Mouse (Mus musculus) embryonic facial prominence, embryonic 15.5 days (tissue): ENCODE measurements at regions not wholly inside any gene's neighbourhood (a gene's known extent, or its start where the extent isn't known, plus 50 kb on each side); places are given as distances from the start of the nearest gene placed in this dataset.
"Not testable (repeated sequence)": the region's sequence is repeated elsewhere in the genome, so short reads cannot be mapped to it uniquely, and the experiment has no call there.

Experiments
- ATAC-seq: fragments of 200-750 bp; cut with Nextera tagmentation; 2 replicates; pipeline ENCODE4 v1.8.0; 2017; ENCODE audit warnings: low read depth, moderate TSS enrichment; ENCODE audit not compliant: insufficient number of reproducible peaks, low FRiP score, low TSS enrichment
- H3K27ac ChIP-seq: fragments of 300-500 bp; sonication (generic); replicated peaks from 2 replicates; pipeline ENCODE4 v1.5.1; 2015; ENCODE audit warnings: mild to moderate bottlenecking, inconsistent platforms
- H3K27me3 ChIP-seq: fragments of 300-500 bp; sonication (generic); 2 replicates; pipeline ENCODE4 v1.6.1; 2015; ENCODE audit warnings: inconsistent platforms
- H3K36me3 ChIP-seq: fragments of 300-500 bp; sonication (generic); 2 replicates; pipeline ENCODE4 v1.6.1; 2015; ENCODE audit warnings: mild to moderate bottlenecking, inconsistent platforms
- H3K4me1 ChIP-seq: fragments of 300-500 bp; sonication (generic); 2 replicates; pipeline ENCODE4 v1.6.1; 2015; ENCODE audit warnings: inconsistent platforms
- H3K4me2 ChIP-seq: fragments of 300-500 bp; sonication (generic); replicated peaks from 2 replicates; pipeline ENCODE4 v1.6.1; 2015; ENCODE audit warnings: mild to moderate bottlenecking, inconsistent platforms
- H3K4me3 ChIP-seq: fragments of 300-500 bp; sonication (generic); replicated peaks from 2 replicates; pipeline ENCODE4 v1.5.1; 2015; ENCODE audit warnings: mild to moderate bottlenecking, inconsistent platforms
- H3K9ac ChIP-seq: fragments of 300-500 bp; sonication (generic); 2 replicates; pipeline ENCODE4 v1.6.1; 2015; ENCODE audit warnings: inconsistent platforms
- H3K9me3 ChIP-seq: fragments of 300-500 bp; sonication (generic); replicated peaks from 2 replicates; pipeline ENCODE4 v1.6.1; 2016; ENCODE audit warnings: inconsistent platforms
- WGBS: fragments of 180-500 bp; shearing (Covaris S2); methylation state at CpG from one replicate; pipeline ENCODE4 v1.1.7; 2015; 5-methylcytosine and 5-hydroxymethylcytosine counted together

GRCm38 (mm10) chr11:111961846-111962245, 820.2 kb upstream of the Sox9 start:
- WGBS, result 45% methylated on average over 2 of the region's 2 CpGs
- H3K4me2 ChIP-seq, result no peak overlapping the region
- H3K27me3 ChIP-seq, result 0 out of 2 replicates have a peak, but pooled peaks cover 3% of the 10 kb centered on the region
- no peak for ATAC-seq
- no peaks in the 10 kb centered on the region for H3K36me3 ChIP-seq
- no peak overlapping the region for H3K27ac ChIP-seq
- no peak overlapping the region for H3K9ac ChIP-seq
- H3K4me3 ChIP-seq, result no peak overlapping the region
- H3K9me3 ChIP-seq, result no peaks in the 10 kb centered on the region
- 0 out of 2 replicates have a peak, but pooled peaks cover 5% of the 10 kb centered on the region for H3K4me1 ChIP-seq

- 70% methylated on average over 6 of the region's 6 CpGs for WGBS
- Histone ChIP-seq H3K27ac (no peak overlapping the region), H3K9ac (no peak overlapping the region), H3K27me3 (0 out of 2 replicates have a peak, but pooled peaks cover 3% of the 10 kb centered on the region), H3K4me3 (no peak overlapping the region), H3K4me1 (no peaks in the 10 kb centered on the region), H3K9me3 (no peaks in the 10 kb centered on the region), H3K4me2 (no peak overlapping the region), H3K36me3 (no peaks in the 10 kb centered on the region)
- ATAC-seq, result no peak
Measured at GRCm38 (mm10) chr11:111964066-111964465, 818.0 kb upstream of the Sox9 start.

- Histone ChIP-seq H3K4me3 (no peak overlapping the region), H3K9ac (no peak overlapping the region), H3K36me3 (no peaks in the 10 kb centered on the region), H3K27me3 (no peaks in the 10 kb centered on the region), H3K4me1 (no peaks in the 10 kb centered on the region), H3K9me3 (no peaks in the 10 kb centered on the region), H3K4me2 (no peak overlapping the region), H3K27ac (no peak overlapping the region)
- WGBS, result 84% methylated on average over 3 of the region's 3 CpGs
- ATAC-seq, result no peak
Measured at GRCm38 (mm10) chr11:111966401-111966800, 815.6 kb upstream of the Sox9 start.

- Histone ChIP-seq H3K4me2 (no peak overlapping the region), H3K4me1 (no peaks in the 10 kb centered on the region), H3K36me3 (no peaks in the 10 kb centered on the region), H3K9ac (no peak overlapping the region), H3K27ac (no peak overlapping the region), H3K9me3 (no peaks in the 10 kb centered on the region), H3K27me3 (no peaks in the 10 kb centered on the region), H3K4me3 (no peak overlapping the region)
- no peak for ATAC-seq
- WGBS, result 61% methylated on average over 4 of the region's 4 CpGs
Measured at GRCm38 (mm10) chr11:111971001-111971400, 811.0 kb upstream of the Sox9 start.

GRCm38 (mm10) chr11:111978667-111979066, 803.4 kb upstream of the Sox9 start:
- no peaks in the 10 kb centered on the region for H3K9me3 ChIP-seq
- H3K27me3 ChIP-seq, result no peaks in the 10 kb centered on the region
- H3K4me3 ChIP-seq, result no peak overlapping the region
- no peak overlapping the region for H3K27ac ChIP-seq
- H3K4me2 ChIP-seq, result no peak overlapping the region
- 72% methylated on average over 4 of the region's 4 CpGs for WGBS
- no peak for ATAC-seq
- no peak overlapping the region for H3K9ac ChIP-seq
- no peaks in the 10 kb centered on the region for H3K36me3 ChIP-seq
- no peaks in the 10 kb centered on the region for H3K4me1 ChIP-seq

- Histone ChIP-seq H3K4me1 (no peaks in the 10 kb centered on the region), H3K9me3 (no peaks in the 10 kb centered on the region), H3K27me3 (no peaks in the 10 kb centered on the region), H3K27ac (no peak overlapping the region), H3K4me2 (no peak overlapping the region), H3K9ac (no peak overlapping the region), H3K4me3 (no peak overlapping the region), H3K36me3 (no peaks in the 10 kb centered on the region)
- no peak for ATAC-seq
- WGBS, result 62% methylated on average over 4 of the region's 4 CpGs
Measured at GRCm38 (mm10) chr11:111996395-111996794, 785.6 kb upstream of the Sox9 start.

- H3K27me3 ChIP-seq, H3K4me2 ChIP-seq, H3K9ac ChIP-seq, H3K27ac ChIP-seq, H3K9me3 ChIP-seq, H3K4me3 ChIP-seq, H3K4me1 ChIP-seq, H3K36me3 ChIP-seq: not testable (repeated sequence)
- peak; percentile 80 for ATAC-seq
- 83% methylated on average over 1 of the region's 2 CpGs for WGBS
Measured at GRCm38 (mm10) chr11:112010848-112011247, 771.2 kb upstream of the Sox9 start.

- Histone ChIP-seq H3K36me3 (no peaks in the 10 kb centered on the region), H3K9me3 (no peaks in the 10 kb centered on the region), H3K4me2 (no peak overlapping the region), H3K4me1 (no peaks in the 10 kb centered on the region), H3K4me3 (no peak overlapping the region), H3K27ac (no peak overlapping the region), H3K9ac (no peak overlapping the region), H3K27me3 (no peaks in the 10 kb centered on the region)
- WGBS, result 75% methylated on average over 3 of the region's 3 CpGs
- ATAC-seq, result no peak
Measured at GRCm38 (mm10) chr11:112017906-112018305, 764.1 kb upstream of the Sox9 start.

- no peak overlapping the region for H3K9ac ChIP-seq
- no peaks in the 10 kb centered on the region for H3K27me3 ChIP-seq
- H3K9me3 ChIP-seq, result no peaks in the 10 kb centered on the region
- WGBS, result 74% methylated on average over 5 of the region's 5 CpGs
- no peak for ATAC-seq
- H3K4me2 ChIP-seq, result no peak overlapping the region
- no peaks in the 10 kb centered on the region for H3K4me1 ChIP-seq
- H3K27ac ChIP-seq, result no peak overlapping the region
- H3K4me3 ChIP-seq, result no peak overlapping the region
- H3K36me3 ChIP-seq, result no peaks in the 10 kb centered on the region
Measured at GRCm38 (mm10) chr11:112028031-112028430, 754.0 kb upstream of the Sox9 start.

GRCm38 (mm10) chr11:112038741-112039140, 743.3 kb upstream of the Sox9 start:
- no peak overlapping the region for H3K27ac ChIP-seq
- no peak overlapping the region for H3K9ac ChIP-seq
- no peak for ATAC-seq
- no peaks in the 10 kb centered on the region for H3K36me3 ChIP-seq
- no peaks in the 10 kb centered on the region for H3K27me3 ChIP-seq
- 95% methylated on average over 11 of the region's 11 CpGs for WGBS
- H3K4me3 ChIP-seq, result no peak overlapping the region
- no peaks in the 10 kb centered on the region for H3K9me3 ChIP-seq
- no peak overlapping the region for H3K4me2 ChIP-seq
- H3K4me1 ChIP-seq, result no peaks in the 10 kb centered on the region

GRCm38 (mm10) chr11:112044455-112044854, 737.6 kb upstream of the Sox9 start:
- Histone ChIP-seq H3K9ac (no peak overlapping the region), H3K4me1 (no peaks in the 10 kb centered on the region), H3K27me3 (no peaks in the 10 kb centered on the region), H3K36me3 (no peaks in the 10 kb centered on the region), H3K9me3 (no peaks in the 10 kb centered on the region), H3K27ac (no peak overlapping the region), H3K4me3 (no peak overlapping the region), H3K4me2 (no peak overlapping the region)
- no peak for ATAC-seq
- WGBS, result 44% methylated on average over 5 of the region's 5 CpGs

GRCm38 (mm10) chr11:112045353-112045752, 736.7 kb upstream of the Sox9 start:
- Histone ChIP-seq H3K9ac (no peak overlapping the region), H3K36me3 (no peaks in the 10 kb centered on the region), H3K9me3 (no peaks in the 10 kb centered on the region), H3K27ac (no peak overlapping the region), H3K27me3 (no peaks in the 10 kb centered on the region), H3K4me1 (no peaks in the 10 kb centered on the region), H3K4me2 (no peak overlapping the region), H3K4me3 (no peak overlapping the region)
- ATAC-seq, result no peak
- WGBS, result 92% methylated on average over 2 of the region's 2 CpGs
